Mouse (Mus musculus): ENCODE measurements around the gene Zfp362. TPM values are rescaled to one million over a fixed set of nuclear protein-coding genes. Genes with fewer than 3 reads are reported as not detected.
A peak's percentile ranks its signal among the peaks of the same experiment; 100 is the strongest.

The Zfp362 gene
- total RNA-seq, 2 experiments from 2014 or later, result 9.9 TPM

- no peak for DNase-seq
Observed at GRCm38 (mm10) chr4:128801675-128802465, 4.0 kb downstream of the Zfp362 start.

DNA sequence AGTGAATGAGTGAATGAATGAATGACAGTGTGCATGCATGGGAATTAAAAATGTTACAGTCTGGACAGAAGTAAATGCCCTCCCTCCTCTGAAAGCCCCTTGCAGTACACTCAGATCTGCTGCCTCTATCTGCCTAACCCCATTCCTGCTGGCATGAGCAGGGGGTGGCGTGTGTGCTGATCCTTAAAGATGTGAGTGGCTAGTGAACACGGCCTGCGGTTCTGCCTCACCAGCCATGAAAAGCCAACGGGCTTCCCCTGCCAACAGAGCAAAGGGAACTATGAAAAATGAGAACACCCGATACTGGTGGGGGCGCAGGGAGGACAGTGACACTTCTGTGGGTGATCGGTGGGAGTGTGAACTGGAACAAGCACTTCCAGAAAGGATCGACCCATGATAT lies 9.1 kb downstream of the Zfp362 start:
- no peak for DNase-seq

DNA sequence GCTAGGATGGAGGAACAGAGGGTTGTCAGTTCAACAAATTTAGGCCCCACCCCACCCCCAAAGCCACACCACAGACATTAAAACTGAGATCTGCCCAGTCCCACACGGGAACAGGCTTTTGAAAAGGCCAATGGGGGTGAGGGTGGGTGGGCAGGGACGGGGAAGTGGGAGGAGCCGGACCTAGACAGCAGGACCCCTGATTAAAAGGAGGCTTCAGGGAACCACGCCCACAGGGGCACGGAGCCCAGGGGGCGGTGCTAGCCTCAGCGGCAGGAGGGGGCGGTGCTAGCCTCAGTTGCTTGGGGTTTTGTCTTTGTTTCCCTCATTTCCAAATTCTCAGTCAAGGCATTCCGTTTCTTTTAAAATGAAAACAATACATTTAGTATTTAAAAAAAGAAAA lies 10.2 kb downstream of the Zfp362 start:
- DNase-seq, result no peak

DNA sequence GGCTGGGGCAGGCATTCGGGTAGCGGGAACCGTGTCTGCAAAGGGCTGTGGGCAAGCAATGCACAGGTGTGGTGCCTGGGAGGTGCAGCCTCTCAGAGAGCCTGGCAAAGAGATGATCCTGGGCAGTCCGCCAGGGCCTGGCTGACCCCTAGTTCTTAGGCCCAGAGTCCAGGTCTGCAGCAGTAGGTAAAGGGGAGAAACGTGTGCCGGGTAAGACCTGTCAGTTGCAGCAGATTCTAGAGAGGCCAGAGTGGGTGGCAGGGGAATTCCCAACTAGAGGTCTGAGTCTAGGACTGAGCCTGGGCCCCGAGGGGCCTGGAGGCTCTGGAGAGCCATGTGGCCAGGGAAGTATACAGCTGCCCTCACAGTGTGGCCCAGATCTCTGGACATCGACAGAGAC lies 11.6 kb downstream of the Zfp362 start:
- DNase-seq, result no peak

GRCm38 (mm10) chr4:128793710-128794109 lies 12.1 kb downstream of the Zfp362 start:
- DNase-seq, result peak; percentile 27 to 45

DNA sequence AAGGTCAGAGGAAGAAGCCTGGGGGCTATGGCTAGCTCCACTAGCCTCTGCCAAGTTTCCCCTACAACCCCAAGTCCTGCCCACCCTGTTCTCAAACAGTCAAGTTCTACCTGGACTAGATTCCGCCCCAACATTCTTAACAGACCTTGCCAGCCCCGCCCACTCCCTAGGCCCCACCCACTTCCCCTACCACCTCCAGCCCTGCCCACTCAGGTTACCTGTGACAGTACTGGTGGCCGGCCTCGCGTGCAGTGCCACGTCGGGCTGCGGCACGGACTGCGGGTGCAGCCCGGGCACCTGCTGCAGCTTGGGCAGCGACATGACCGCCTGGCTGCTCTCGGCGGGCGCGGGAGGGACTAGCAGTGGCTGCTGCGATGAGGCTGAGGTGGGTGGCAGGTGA lies 16.2 kb downstream of the Zfp362 start:
- DNase-seq, result no peak

DNA sequence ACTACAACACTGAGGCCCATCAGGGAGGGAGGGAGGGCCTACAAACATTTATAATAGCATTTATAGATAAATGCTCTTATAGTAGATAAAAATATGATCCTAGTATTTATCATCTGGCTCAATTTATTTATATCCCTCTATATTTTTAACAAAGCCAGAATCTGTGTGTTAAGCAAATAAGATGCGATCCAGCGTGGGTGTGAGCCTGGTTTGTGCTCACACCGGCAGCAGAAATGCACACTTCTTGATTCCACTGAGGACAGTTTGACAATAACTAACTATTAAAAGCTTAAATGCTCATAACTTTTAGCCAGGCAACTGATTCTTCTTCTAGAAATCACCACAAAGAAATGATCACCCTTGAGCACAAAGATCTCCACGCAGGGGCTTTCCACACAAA lies 17.7 kb downstream of the Zfp362 start:
- DNase-seq, result no peak

DNA sequence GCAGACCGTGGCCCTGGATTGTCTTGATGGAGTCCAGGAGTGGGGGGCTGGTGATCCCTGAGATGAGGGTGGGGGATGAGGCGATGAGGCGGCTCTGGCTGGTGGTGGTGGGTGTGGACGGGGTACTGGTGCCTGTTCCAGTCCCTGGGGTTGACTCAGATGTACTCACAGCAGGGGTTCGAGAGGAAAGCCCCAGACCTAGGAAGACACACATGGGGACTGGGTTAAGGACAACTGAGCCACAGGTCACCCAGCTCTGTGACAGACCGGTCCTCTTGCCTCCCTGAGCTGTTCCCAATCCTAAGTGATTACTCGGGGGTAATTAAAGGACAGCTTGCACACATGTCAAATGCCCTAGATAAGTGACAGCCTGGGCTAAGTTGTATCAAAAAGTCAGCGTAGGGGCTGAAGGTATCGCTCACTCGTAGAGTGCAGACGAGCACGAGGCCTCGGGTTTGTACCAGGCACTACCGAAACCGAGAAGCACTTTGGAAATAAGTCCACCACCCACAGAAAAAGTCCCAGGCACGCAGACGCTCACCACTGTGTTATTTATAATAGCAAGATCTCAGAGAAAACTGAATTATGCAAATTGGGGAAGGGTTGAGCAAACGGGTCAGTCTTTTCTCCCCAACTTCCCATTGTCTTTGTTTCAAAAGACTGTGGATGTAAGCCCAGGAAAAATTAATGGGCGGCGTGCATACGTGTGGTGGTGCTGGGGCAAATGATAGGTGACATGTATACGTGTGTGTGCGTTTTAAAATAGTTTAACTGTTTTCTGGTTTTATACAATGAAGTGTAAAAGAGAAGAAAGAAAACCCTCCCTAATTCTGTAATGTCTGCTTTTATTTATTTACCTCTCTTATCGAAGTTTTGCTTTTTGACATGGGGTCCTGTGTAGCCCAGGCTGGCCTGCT lies 18.6 kb downstream of the Zfp362 start:
- DNase-seq, result no peak

DNA sequence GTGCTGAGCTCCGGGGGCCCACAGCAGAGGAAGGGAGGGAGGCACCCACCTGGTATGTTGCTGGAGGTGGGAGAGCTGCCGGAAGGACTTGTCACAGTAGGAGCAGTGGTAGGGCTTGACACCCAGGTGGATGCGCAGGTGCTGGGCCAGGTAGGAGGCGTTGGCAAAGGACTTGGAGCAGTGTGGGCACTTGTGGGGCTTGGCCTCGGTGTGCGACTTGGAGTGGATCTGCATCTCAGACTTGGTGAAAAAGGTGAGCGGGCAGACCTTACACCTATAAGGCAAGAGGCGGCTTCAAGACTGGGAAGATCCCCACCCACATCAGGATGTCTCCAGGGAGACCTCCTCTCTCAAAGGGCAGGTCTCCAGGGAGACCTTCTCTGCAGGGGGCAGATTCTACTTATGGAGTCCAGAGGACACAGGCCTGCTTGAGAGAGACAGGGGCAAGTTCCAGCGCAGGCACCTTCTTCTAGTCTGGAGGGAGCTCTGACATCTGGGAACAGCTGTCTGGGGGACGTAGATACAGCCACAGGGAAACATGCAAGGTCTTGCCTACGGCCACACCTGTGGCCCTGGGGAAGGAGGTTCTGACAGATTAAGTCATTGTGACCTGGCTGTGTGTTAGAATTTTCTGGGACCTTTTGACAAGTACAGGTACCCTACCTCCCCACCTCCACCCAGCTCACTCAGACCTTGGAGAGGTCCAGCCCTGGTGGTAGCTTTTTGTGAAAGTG lies 19.8 kb downstream of the Zfp362 start:
- no peak for DNase-seq

DNA sequence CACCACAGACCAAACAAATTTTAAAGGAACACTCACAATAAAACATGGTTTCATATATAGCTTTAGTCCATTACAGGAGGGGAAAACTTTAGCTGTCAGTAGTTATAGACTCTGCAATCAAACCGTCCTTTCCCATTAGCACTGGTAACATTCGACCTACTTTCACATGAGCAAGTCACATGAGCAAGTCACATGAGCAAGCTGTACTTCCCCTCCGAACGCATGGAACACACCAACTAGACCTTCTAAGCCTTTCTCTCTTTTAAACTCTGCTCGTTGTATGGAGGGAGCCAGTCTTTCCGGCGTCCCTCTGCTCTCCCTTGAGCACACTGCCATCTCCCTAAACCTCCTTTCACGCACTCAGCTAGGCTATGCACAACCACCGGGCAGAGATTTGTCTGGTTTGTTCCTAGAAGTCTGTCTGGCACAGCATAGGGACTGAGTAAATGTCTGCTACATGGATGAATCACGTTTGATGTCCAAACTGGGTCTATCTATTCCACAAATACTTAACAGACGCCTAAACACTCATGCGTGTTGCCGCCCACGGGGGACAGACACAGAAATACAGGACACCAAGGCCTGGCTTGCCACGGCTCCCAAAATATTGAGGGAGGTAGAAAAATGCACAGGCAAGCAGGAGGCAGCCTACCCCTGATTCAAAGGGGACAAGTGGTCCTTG lies 20.8 kb downstream of the Zfp362 start:
- no peak for DNase-seq

DNA sequence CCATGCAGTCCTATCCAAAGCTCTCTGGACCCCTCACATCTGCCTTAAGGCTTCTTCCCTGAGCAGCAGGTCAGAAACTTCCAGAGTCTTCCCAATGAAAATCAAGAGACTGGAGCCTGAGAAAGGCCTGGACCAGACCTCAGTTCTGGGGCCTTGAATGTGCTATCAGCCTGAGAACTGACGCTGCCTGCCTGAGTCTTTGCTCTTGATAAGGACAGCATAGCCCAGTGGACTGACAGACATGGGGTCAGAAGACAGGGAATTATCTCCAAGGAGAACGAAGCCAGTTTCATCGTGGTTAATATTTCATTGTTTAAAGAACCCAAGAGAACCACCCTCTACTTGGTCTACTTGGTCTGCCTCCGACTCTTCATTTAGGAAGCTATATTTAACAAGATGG lies 23.2 kb downstream of the Zfp362 start:
- no peak for DNase-seq

GRCm38 (mm10) chr4:128782037-128782436 lies 23.8 kb downstream of the Zfp362 start:
- no peak for DNase-seq

DNA sequence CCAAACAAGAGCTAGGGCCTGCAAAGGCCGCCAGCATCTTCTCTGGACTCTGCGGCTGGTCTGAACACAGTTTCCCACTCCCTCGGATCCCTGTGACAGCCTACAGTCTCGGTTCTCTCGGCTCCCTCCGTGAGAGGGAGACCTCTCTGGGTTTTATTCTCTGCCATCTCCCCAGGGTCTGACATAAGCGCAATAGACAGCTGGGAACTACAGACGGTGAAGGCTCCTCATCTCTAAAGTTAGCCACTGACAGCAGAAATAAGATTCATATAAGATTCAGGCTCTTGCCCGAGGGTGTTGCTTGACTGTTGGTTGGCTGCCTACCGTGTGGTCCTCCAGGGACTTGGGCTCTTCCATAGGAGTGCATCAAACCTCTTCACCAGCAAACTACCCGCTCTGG lies 28.3 kb downstream of the Zfp362 start:
- no peak for DNase-seq

DNA sequence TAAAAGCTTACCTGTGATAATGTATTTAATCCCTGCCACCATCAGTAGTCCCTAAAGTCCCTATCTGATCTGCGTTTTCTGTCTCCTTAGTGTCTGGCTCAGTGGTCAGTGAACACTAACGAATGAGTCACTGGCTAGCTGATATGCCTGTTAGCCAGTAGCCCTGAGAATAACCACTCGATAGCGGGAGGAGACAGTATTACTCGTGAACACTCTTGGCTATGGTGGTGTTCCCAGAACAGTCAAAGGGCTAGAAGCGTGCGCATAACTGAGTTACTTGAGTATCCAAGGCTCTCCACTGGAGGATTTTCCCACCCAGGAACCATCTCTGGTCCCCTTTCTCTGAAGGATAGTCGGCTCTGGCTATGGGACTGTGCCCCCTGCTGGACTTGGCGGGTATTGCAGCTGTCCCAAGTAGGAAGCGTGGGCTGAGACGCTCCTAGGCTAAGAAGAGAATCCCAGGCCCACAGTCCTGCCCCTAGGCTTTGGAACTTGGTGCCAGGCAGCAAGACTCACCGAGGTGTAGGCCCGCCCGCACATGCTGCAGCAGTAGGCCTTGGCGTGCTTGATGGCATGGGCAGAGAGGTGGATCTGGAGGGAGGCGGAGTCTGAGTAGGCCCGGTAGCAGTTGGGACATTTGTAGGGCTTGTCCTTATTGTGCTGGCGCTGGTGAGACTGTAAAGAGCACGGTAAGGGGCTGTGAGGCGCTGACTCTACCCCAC lies 29.1 kb downstream of the Zfp362 start:
- DNase-seq, result peak; percentile 63 to 91

GRCm38 (mm10) chr4:128774467-128774866 lies 31.4 kb downstream of the Zfp362 start:
- DNase-seq, result peak; percentile 36 to 70

DNA sequence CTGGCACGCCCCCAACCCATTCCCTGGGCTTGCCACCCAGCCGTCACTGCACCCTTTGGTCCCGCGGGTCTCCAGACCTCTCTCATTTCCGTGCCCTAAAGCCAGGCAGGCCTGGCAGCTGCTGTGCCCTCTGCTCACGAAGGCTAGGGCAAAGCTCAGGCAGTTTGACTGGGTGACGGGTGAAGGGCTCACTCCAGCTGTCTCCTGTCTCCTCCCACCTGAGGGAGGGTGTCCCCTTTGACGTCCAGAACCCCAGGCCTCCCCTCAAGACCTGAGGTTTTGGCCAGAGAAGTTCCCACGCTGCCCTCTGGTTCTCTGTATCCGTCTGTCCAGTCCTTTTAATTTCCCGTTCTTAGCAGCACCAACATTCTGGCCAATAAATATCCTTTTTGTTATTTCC lies 32.0 kb downstream of the Zfp362 start:
- DNase-seq, result no peak

GRCm38 (mm10) chr4:128770698-128771097 lies 35.1 kb downstream of the Zfp362 start:
- no peak for DNase-seq

- peak in 1 of 2 experiments; percentile 30 for DNase-seq
Observed at GRCm38 (mm10) chr4:128769569-128770355, 36.1 kb downstream of the Zfp362 start.

DNA sequence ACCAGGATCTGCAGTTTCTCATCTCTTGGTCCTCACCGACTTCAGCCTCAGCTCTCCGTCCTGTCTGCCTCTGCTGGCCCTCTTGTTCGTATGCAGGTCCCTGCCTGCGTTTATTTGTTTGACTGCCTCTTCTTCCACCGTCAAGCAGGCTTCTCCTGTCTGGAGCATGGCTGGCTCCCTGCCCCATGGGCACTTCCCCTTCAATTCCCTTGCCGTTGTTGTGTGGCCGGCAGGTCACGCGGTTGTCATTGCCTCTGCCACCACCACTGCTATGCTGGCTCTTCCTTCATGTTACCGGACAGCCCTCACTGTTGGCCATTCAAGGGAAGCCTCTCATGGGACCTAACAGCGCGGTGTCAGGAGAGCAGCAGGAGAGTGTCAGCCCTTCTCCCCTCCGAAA lies 37.7 kb downstream of the Zfp362 start:
- peak; percentile 35 to 48 for DNase-seq

- no peak for DNase-seq
Observed at GRCm38 (mm10) chr4:128766929-128767328, 38.9 kb downstream of the Zfp362 start.
